Mouse (Mus musculus) heart, embryonic 11.5 days (tissue): ENCODE measurements around the gene Ttc13. TPM values are rescaled to one million over a fixed set of nuclear protein-coding genes. Genes with fewer than 3 reads are reported as not detected.
A peak's percentile ranks its signal among the peaks of the same experiment; 100 is the strongest.

Experiments
- ATAC-seq: fragments of 200-750 bp; cut with Nextera tagmentation; replicated peaks from 2 replicates; pipeline ENCODE4 v1.8.0; 2017; ENCODE audit warnings: moderate library complexity; ENCODE audit not compliant: insufficient number of reproducible peaks, low FRiP score, low TSS enrichment
- H3K27ac ChIP-seq: fragments of 300-500 bp; sonication (generic); 2 replicates; pipeline ENCODE4 v1.5.1; 2014; ENCODE audit warnings: mild to moderate bottlenecking, low read depth, low read length
- H3K27me3 ChIP-seq: fragments of 300-500 bp; sonication (generic); 2 replicates; pipeline ENCODE4 v1.6.1; 2014; ENCODE audit warnings: mild to moderate bottlenecking, low read length, mixed read lengths; ENCODE audit not compliant: control insufficient read depth, insufficient read depth
- H3K36me3 ChIP-seq: fragments of 300-500 bp; sonication (generic); 2 replicates; pipeline ENCODE4 v1.6.1; 2014; ENCODE audit warnings: mild to moderate bottlenecking, low read length, moderate library complexity, mixed read lengths; ENCODE audit not compliant: control insufficient read depth, insufficient read depth
- H3K4me1 ChIP-seq: fragments of 300-500 bp; sonication (generic); 2 replicates; pipeline ENCODE4 v1.6.1; 2014; ENCODE audit warnings: low read length; ENCODE audit not compliant: control insufficient read depth, insufficient read depth
- H3K4me2 ChIP-seq: fragments of 300-500 bp; sonication (generic); 2 replicates; pipeline ENCODE4 v1.6.1; 2014; ENCODE audit warnings: mild to moderate bottlenecking, moderate library complexity
- H3K4me3 ChIP-seq: fragments of 300-500 bp; sonication (generic); 2 replicates; pipeline ENCODE4 v1.5.1; 2014; ENCODE audit warnings: low read depth, low read length
- H3K9ac ChIP-seq: fragments of 300-500 bp; sonication (generic); 2 replicates; pipeline ENCODE4 v1.6.1; 2014; ENCODE audit warnings: mild to moderate bottlenecking, low read depth, low read length, moderate library complexity
- H3K9me3 ChIP-seq: fragments of 300-500 bp; sonication (generic); replicated peaks from 2 replicates; pipeline ENCODE4 v1.6.1; 2016; ENCODE audit warnings: low read length; ENCODE audit not compliant: control insufficient read depth
- WGBS: fragments of 180-500 bp; shearing (Covaris S2); extraction: QIAGEN DNeasy Blood & Tissue Kit; methylation state at CpG from one replicate; pipeline ENCODE4 v1.1.7; 2014; ENCODE audit not compliant: insufficient replicate concordance; 5-methylcytosine and 5-hydroxymethylcytosine counted together
- polyA plus RNA-seq: library from polyadenylated mRNA; unstranded; fragments of >200 nt; fragmentation: Nextera tagmentation; extraction: Ambion mirVana; gene quantifications from 2 replicates; pipeline ENCODE4 v1.2.1, GENCODE M21; 2014

The Ttc13 gene
- polyA plus RNA-seq, result 39.1 and 41.4 TPM in 2 replicates

GRCm38 (mm10) chr8:124721862-124722515 is at the start of gene Ttc13, which contains the start of gene Arv1:
Ttc13 (minus strand) TSS chr8:124721983.
Arv1 (plus strand) TSS chr8:124722139.
- Histone ChIP-seq H3K36me3 (no peaks in the 10 kb centered on the region), H3K9me3 (no peaks in the 10 kb centered on the region), H3K4me2 (peak within 1 kb of the TSS; percentile 83), H3K4me3 (peak within 1 kb of the TSS; percentile 98), H3K27ac (peak within 1 kb of the TSS; percentile 54; the same call in 1 of the 2 replicates), H3K9ac (peak within 1 kb of the TSS; percentile 88), H3K27me3 (no peaks in the 10 kb centered on the region), H3K4me1 (peaks cover 19% of the 10 kb centered on the region)
- ATAC-seq, result peak; percentile 100
- WGBS, result under 1% methylated on average over 59 of the region's 59 CpGs

GRCm38 (mm10) chr8:124763061-124763460 is 41.3 kb upstream of the Ttc13 start:
- H3K36me3 ChIP-seq, result no peaks in the 10 kb centered on the region
- no peak overlapping the region for H3K4me2 ChIP-seq
- no peak for ATAC-seq
- H3K9me3 ChIP-seq, result no peaks in the 10 kb centered on the region
- H3K9ac ChIP-seq, result no peak overlapping the region
- H3K4me3 ChIP-seq, result no peak overlapping the region
- 69% methylated on average over 7 of the region's 7 CpGs for WGBS
- no peaks in the 10 kb centered on the region for H3K27me3 ChIP-seq
- H3K4me1 ChIP-seq, result no peaks in the 10 kb centered on the region
- H3K27ac ChIP-seq, result no peak overlapping the region

- ATAC-seq, result no peak
These were observed 36.8 kb upstream of the Ttc13 start for GRCm38 (mm10) chr8:124758544-124758943.

GRCm38 (mm10) chr8:124756601-124757000 is 34.8 kb upstream of the Ttc13 start:
- Histone ChIP-seq H3K9ac (no peak overlapping the region), H3K27ac (no peak overlapping the region), H3K4me2 (no peak overlapping the region), H3K36me3 (no peaks in the 10 kb centered on the region), H3K9me3 (no peaks in the 10 kb centered on the region), H3K4me1 (0 out of 2 replicates have a peak, but pooled peaks cover 3% of the 10 kb centered on the region), H3K27me3 (peaks cover 16% of the 10 kb centered on the region), H3K4me3 (no peak overlapping the region)
- WGBS, result 55% methylated on average over 5 of the region's 5 CpGs
- no peak for ATAC-seq

More at GRCm38 (mm10) chr8:124758544-124758943, 36.8 kb upstream of the Ttc13 start:
- H3K27ac ChIP-seq, result no peak overlapping the region
- 48% methylated on average over 3 of the region's 3 CpGs for WGBS
- no peaks in the 10 kb centered on the region for H3K27me3 ChIP-seq
- H3K9me3 ChIP-seq, result no peaks in the 10 kb centered on the region
- no peak overlapping the region for H3K4me3 ChIP-seq
- H3K36me3 ChIP-seq, result no peaks in the 10 kb centered on the region
- H3K9ac ChIP-seq, result no peak overlapping the region
- no peaks in the 10 kb centered on the region for H3K4me1 ChIP-seq
- H3K4me2 ChIP-seq, result no peak overlapping the region

- H3K9ac ChIP-seq, result no peak overlapping the region
- no peak overlapping the region for H3K4me3 ChIP-seq
- peaks cover 20% of the 10 kb centered on the region for H3K27me3 ChIP-seq
- H3K9me3 ChIP-seq, result no peaks in the 10 kb centered on the region
- no peak overlapping the region for H3K4me2 ChIP-seq
- no peak overlapping the region for H3K27ac ChIP-seq
- ATAC-seq, result no peak
- peaks cover 6% of the 10 kb centered on the region for H3K4me1 ChIP-seq
- WGBS, result 33% methylated on average over 2 of the region's 2 CpGs
- no peaks in the 10 kb centered on the region for H3K36me3 ChIP-seq
These were observed 34.4 kb upstream of the Ttc13 start for GRCm38 (mm10) chr8:124756153-124756552.

- H3K4me1 ChIP-seq, result peaks cover 13% of the 10 kb centered on the region
- peaks cover 27% of the 10 kb centered on the region for H3K27me3 ChIP-seq
- ATAC-seq, result no peak
- H3K4me2 ChIP-seq, result no peak overlapping the region
- H3K9ac ChIP-seq, result no peak overlapping the region
- no peak overlapping the region for H3K4me3 ChIP-seq
- H3K27ac ChIP-seq, result no peak overlapping the region
- H3K9me3 ChIP-seq, result no peaks in the 10 kb centered on the region
- H3K36me3 ChIP-seq, result no peaks in the 10 kb centered on the region
- 76% methylated on average over 8 of the region's 8 CpGs for WGBS
These were observed 33.7 kb upstream of the Ttc13 start for GRCm38 (mm10) chr8:124755481-124755880.

- Histone ChIP-seq H3K27me3 (peaks cover 34% of the 10 kb centered on the region), H3K27ac (no peak overlapping the region), H3K4me2 (no peak overlapping the region), H3K36me3 (no peaks in the 10 kb centered on the region), H3K9ac (no peak overlapping the region), H3K9me3 (no peaks in the 10 kb centered on the region), H3K4me3 (no peak overlapping the region), H3K4me1 (peaks cover 19% of the 10 kb centered on the region)
- ATAC-seq, result no peak
- 37% methylated on average over 4 of the region's 4 CpGs for WGBS
These were observed 33.0 kb upstream of the Ttc13 start for GRCm38 (mm10) chr8:124754792-124755190.

- Histone ChIP-seq H3K27ac (no peak overlapping the region), H3K36me3 (no peaks in the 10 kb centered on the region), H3K4me1 (peaks cover 20% of the 10 kb centered on the region), H3K4me3 (no peak overlapping the region), H3K27me3 (peaks cover 38% of the 10 kb centered on the region), H3K9me3 (no peaks in the 10 kb centered on the region), H3K4me2 (no peak overlapping the region), H3K9ac (no peak overlapping the region)
- ATAC-seq, result no peak
- 17% methylated on average over 11 of the region's 11 CpGs for WGBS
These were observed 32.5 kb upstream of the Ttc13 start for GRCm38 (mm10) chr8:124754101-124754791.
